Mouse (Mus musculus): ENCODE measurements around the gene Gm10638. TPM values are rescaled to one million over a fixed set of nuclear protein-coding genes. Genes with fewer than 3 reads are reported as not detected.
A peak's percentile ranks its signal among the peaks of the same experiment; 100 is the strongest.

The Gm10638 gene
- total and polyA plus RNA-seq, 3 experiments, result 0.23 to 0.52 TPM; not detected in 1

DNA sequence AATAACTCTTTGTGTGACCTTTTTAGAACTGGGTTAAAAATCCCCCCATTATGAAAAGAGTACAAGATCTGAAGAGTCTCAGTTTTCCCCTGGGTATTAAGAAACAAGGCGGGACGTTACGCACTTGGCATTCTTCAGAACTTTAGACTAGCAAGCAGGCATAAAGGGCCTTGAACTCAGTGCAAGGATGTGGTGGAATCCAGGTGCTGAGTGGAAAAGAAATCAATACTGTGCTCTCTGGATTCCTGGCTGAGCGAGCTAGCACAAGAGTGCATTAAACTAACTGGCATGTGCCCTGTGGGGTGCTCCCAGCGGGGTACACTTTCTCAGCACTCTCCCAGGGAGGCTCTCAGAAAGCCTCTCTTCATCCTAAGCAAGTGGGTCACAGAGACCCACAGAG is 17.3 kb downstream of the Gm10638 start:
- Histone ChIP-seq H3K9me3 (replicated peaks; ENCODE audit: insufficient read depth, low read length) (no peaks in the 10 kb centered on the region), H3K4me1 (ENCODE audit: control insufficient read depth in 1 of 2, insufficient read depth in 2 of 2, low read length in 2 of 2) (peaks cover 10 to 25% of the 10 kb centered on the region in 2 experiments), H3K27me3 (ENCODE audit: control insufficient read depth in 1 of 2, insufficient read depth in 2 of 2, low read length in 2 of 2) (no peaks in the 10 kb centered on the region; a peak in 2 of 4 replicates), H3K79me2 (ENCODE audit: control insufficient read depth, insufficient read depth, low read length, poor library complexity) (no peaks in the 10 kb centered on the region), H3K4me3 (ENCODE audit: control insufficient read depth in 1 of 2, insufficient read depth in 1 of 2, low read depth in 2 of 2, low read length in 2 of 2) (no peak overlapping the region), H3K9ac (ENCODE audit: control insufficient read depth, low read depth, low read length, poor library complexity, severe bottlenecking) (no peak overlapping the region), H3K27ac (ENCODE audit: control insufficient read depth, low read depth, low read length) (no peak overlapping the region), H3K36me3 (ENCODE audit: control insufficient read depth in 1 of 2, insufficient read depth in 2 of 2, low read length in 2 of 2) (peaks cover 0 to 19% of the 10 kb centered on the region in 2 experiments; a peak in 2 of 4 replicates)
- TF ChIP-seq CTCF (IDR thresholded peaks at IDR 0.05 in 2 of 3, conservative IDR thresholded peaks at IDR 0.05 in 1 of 3; ENCODE audit: control insufficient read depth in 1 of 3, insufficient read depth in 1 of 3, low read depth in 2 of 3, low read length in 3 of 3, poor library complexity in 1 of 3, severe bottlenecking in 1 of 3), result no peak
- no peak for TF ChIP-seq ZMIZ1 (IDR thresholded peaks at IDR 0.05; ENCODE audit: low read depth, low read length)
- no peak for TF ChIP-seq TAL1 (IDR thresholded peaks at IDR 0.05; ENCODE audit: low read length)
- no peak for TF ChIP-seq CHD1 (IDR thresholded peaks at IDR 0.05; ENCODE audit: low read depth, low read length)
- TF ChIP-seq GATA1 (IDR thresholded peaks at IDR 0.05; ENCODE audit: low read depth, low read length), result no peak
- TF ChIP-seq USF2 (IDR thresholded peaks at IDR 0.05; ENCODE audit: borderline replicate concordance in 1 of 2, insufficient read depth in 1 of 2, low read depth in 1 of 2, low read length in 2 of 2), result no peak
- no peak for TF ChIP-seq MEF2A (IDR thresholded peaks at IDR 0.05; ENCODE audit: extremely low read depth, insufficient replicate concordance, low read depth, low read length, poor library complexity, severe bottlenecking)
- TF ChIP-seq MAX (IDR thresholded peaks at IDR 0.05; ENCODE audit: low read length), result no peak
- no peak for TF ChIP-seq ETS1 (IDR thresholded peaks at IDR 0.05; ENCODE audit: low read depth, low read length)
- no peak for TF ChIP-seq EP300 (IDR thresholded peaks at IDR 0.05; ENCODE audit: low read depth in 1 of 2, low read length in 2 of 2)
- no peak for TF ChIP-seq RAD21 (IDR thresholded peaks at IDR 0.05; ENCODE audit: low read depth, low read length)
- no peak for TF ChIP-seq MYB (IDR thresholded peaks at IDR 0.05; ENCODE audit: low read depth, low read length)
- TF ChIP-seq ELF1 (IDR thresholded peaks at IDR 0.05; ENCODE audit: low read depth, low read length), result no peak
- DNase-seq (ENCODE audit: low read depth, low spot score), result no peak

- Histone ChIP-seq H3K36me3 (ENCODE audit: control insufficient read depth in 1 of 2, insufficient read depth in 2 of 2, low read length in 2 of 2) (peaks cover 0 to 10% of the 10 kb centered on the region in 2 experiments; a peak in 2 of 4 replicates), H3K9ac (ENCODE audit: control insufficient read depth, low read depth, low read length, poor library complexity, severe bottlenecking) (no peak overlapping the region), H3K4me3 (ENCODE audit: control insufficient read depth in 1 of 2, insufficient read depth in 1 of 2, low read depth in 2 of 2, low read length in 2 of 2) (no peak overlapping the region), H3K27ac (ENCODE audit: control insufficient read depth, low read depth, low read length) (no peak overlapping the region), H3K79me2 (ENCODE audit: control insufficient read depth, insufficient read depth, low read length, poor library complexity) (no peaks in the 10 kb centered on the region), H3K4me1 (ENCODE audit: control insufficient read depth in 1 of 2, insufficient read depth in 2 of 2, low read length in 2 of 2) (peaks cover 5 to 23% of the 10 kb centered on the region in 2 experiments), H3K9me3 (replicated peaks; ENCODE audit: insufficient read depth, low read length) (no peaks in the 10 kb centered on the region), H3K27me3 (ENCODE audit: control insufficient read depth in 1 of 2, insufficient read depth in 2 of 2, low read length in 2 of 2) (no peaks in the 10 kb centered on the region; a peak in 2 of 4 replicates)
- peak; percentile 82 for DNase-seq (ENCODE audit: low read depth, low spot score)
- TF ChIP-seq POLR2AphosphoS5 (IDR thresholded peaks at IDR 0.05; ENCODE audit: borderline replicate concordance, low read depth, low read length) (no peak), USF1 (IDR thresholded peaks at IDR 0.05; ENCODE audit: low read depth, low read length) (0 out of 2 replicates have a peak, but pooled peaks have one; percentile 43), TCF12 (IDR thresholded peaks at IDR 0.05; ENCODE audit: low read depth, low read length) (no peak), ELF1 (IDR thresholded peaks at IDR 0.05; ENCODE audit: low read depth, low read length) (no peak), CTCF (IDR thresholded peaks at IDR 0.05 in 2 of 3, conservative IDR thresholded peaks at IDR 0.05 in 1 of 3; ENCODE audit: control insufficient read depth in 1 of 3, insufficient read depth in 1 of 3, low read depth in 2 of 3, low read length in 3 of 3, poor library complexity in 1 of 3, severe bottlenecking in 1 of 3) (no peak), BHLHE40 (IDR thresholded peaks at IDR 0.05; ENCODE audit: borderline replicate concordance, low read depth, low read length) (peak; percentile 70), ZMIZ1 (IDR thresholded peaks at IDR 0.05; ENCODE audit: low read depth, low read length) (no peak), MXI1 (IDR thresholded peaks at IDR 0.05; ENCODE audit: low read depth, low read length) (peak; percentile 60; the same call in 1 of the 2 replicates), EP300 (IDR thresholded peaks at IDR 0.05; ENCODE audit: low read depth in 1 of 2, low read length in 2 of 2) (peak in 1 of 2 experiments; percentile 15; a peak in 1 of 4 replicates), MAX (IDR thresholded peaks at IDR 0.05; ENCODE audit: low read length) (peak; percentile 89), MAFK (IDR thresholded peaks at IDR 0.05; ENCODE audit: borderline replicate concordance, low read depth, low read length) (no peak), MEF2A (IDR thresholded peaks at IDR 0.05; ENCODE audit: extremely low read depth, insufficient replicate concordance, low read depth, low read length, poor library complexity, severe bottlenecking) (no peak), ZNF384 (IDR thresholded peaks at IDR 0.05; ENCODE audit: low read depth, low read length) (no peak), NRF1 (IDR thresholded peaks at IDR 0.05; ENCODE audit: insufficient read depth, low read depth, low read length, poor library complexity, severe bottlenecking) (peak; percentile 58), MYC (IDR thresholded peaks at IDR 0.05; ENCODE audit: low read depth, low read length) (peak; percentile 96), JUND (IDR thresholded peaks at IDR 0.05; ENCODE audit: low read depth, low read length) (no peak), TBP (IDR thresholded peaks at IDR 0.05; ENCODE audit: low read depth, low read length) (no peak), ZC3H11A (IDR thresholded peaks at IDR 0.05; ENCODE audit: low read depth, low read length) (no peak), POLR2A (IDR thresholded peaks at IDR 0.05; ENCODE audit: control insufficient read depth in 1 of 2, insufficient read depth in 1 of 2, low read depth in 1 of 2, low read length in 2 of 2, poor library complexity in 1 of 2) (no peak), UBTF (IDR thresholded peaks at IDR 0.05; ENCODE audit: borderline replicate concordance, insufficient read depth, low read depth, low read length) (no peak), SIN3A (IDR thresholded peaks at IDR 0.05; ENCODE audit: low read length) (0 out of 2 replicates have a peak, but pooled peaks have one; percentile 25), RCOR1 (IDR thresholded peaks at IDR 0.05; ENCODE audit: low read depth, low read length) (no peak), MYB (IDR thresholded peaks at IDR 0.05; ENCODE audit: low read depth, low read length) (no peak)
These were observed 19.7 kb downstream of the Gm10638 start for GRCm38 (mm10) chr8:86765155-86765554.
